Mouse (Mus musculus) CH12.LX (cell line): ENCODE data around the gene Ttc6. TPM values are rescaled to one million over a fixed set of nuclear protein-coding genes. Genes with fewer than 3 reads are reported as not detected.

ENCODE experiments used
- DNase-seq: peaks from one replicate; pipeline ENCODE4 v3.0.0-alpha.2; 2013; ENCODE audit errors: extremely low read depth
- H3K27ac ChIP-seq: 2 replicates; pipeline ENCODE4 v1.5.1; 2012; ENCODE audit warnings: low read depth, mild to moderate bottlenecking, control low read depth, moderate library complexity; ENCODE audit not compliant: insufficient read depth
- H3K27me3 ChIP-seq: replicated peaks from 2 replicates; pipeline ENCODE3; 2012; ENCODE audit warnings: inconsistent platforms
- H3K36me3 ChIP-seq, 2 experiments: replicated peaks in 1 of 2; 2 replicates each; pipeline versions ENCODE3 to v1.6.1; 2012; ENCODE audit warnings: inconsistent platforms in 1 of 2, low read length in 1 of 2, mild to moderate bottlenecking in 1 of 2, mixed read lengths in 1 of 2, moderate library complexity in 1 of 2; ENCODE audit not compliant: control insufficient read depth in 1 of 2, insufficient read depth in 1 of 2
- H3K4me1 ChIP-seq, 2 experiments: 2 replicates each; pipeline ENCODE4 v1.6.1; 2012; ENCODE audit warnings: inconsistent platforms in 1 of 2, moderate library complexity in 1 of 2; ENCODE audit not compliant: insufficient read depth in 2 of 2, control insufficient read depth in 1 of 2
- H3K4me2 ChIP-seq: 2 replicates; pipeline ENCODE4 v1.6.1; 2012; ENCODE audit warnings: low read depth, mild to moderate bottlenecking, control low read depth; ENCODE audit not compliant: poor library complexity, insufficient read depth, severe bottlenecking
- H3K4me3 ChIP-seq, 3 experiments: fragments of 150-350 bp in 1 of 3; sonication (generic) in 1 of 3; replicated peaks in 1 of 3; 2 replicates each; pipeline versions ENCODE3 to v1.5.1; 2011 to 2012; ENCODE audit warnings: low read depth in 2 of 3, low read length in 2 of 3, mild to moderate bottlenecking in 2 of 3, moderate library complexity in 2 of 3, control low read depth in 1 of 3, improper control_type of control experiment in 1 of 3, inconsistent platforms in 1 of 3, mixed read lengths in 1 of 3; ENCODE audit not compliant: poor library complexity in 1 of 3
- H3K79me2 ChIP-seq: replicated peaks from 2 replicates; pipeline ENCODE4 v1.6.1; 2012; ENCODE audit warnings: mild to moderate bottlenecking, moderate library complexity; ENCODE audit not compliant: control insufficient read depth, poor library complexity, insufficient read depth, severe bottlenecking; ENCODE audit errors: extremely low read depth
- H3K9ac ChIP-seq: 2 replicates; pipeline ENCODE4 v1.6.1; 2012; ENCODE audit warnings: low read depth, mild to moderate bottlenecking, control low read depth, moderate library complexity; ENCODE audit not compliant: insufficient read depth
- H3K9me3 ChIP-seq: replicated peaks from 2 replicates; pipeline ENCODE3; 2012; ENCODE audit warnings: low read length, inconsistent platforms, mixed read lengths
- CHD1 ChIP-seq: IDR thresholded peaks from 2 replicates; pipeline ENCODE4 v1.6.1; 2012; ENCODE audit warnings: low read depth, low read length, improper control_type of control experiment, inconsistent platforms
- E2F4 ChIP-seq: IDR thresholded peaks from 2 replicates; pipeline ENCODE4 v1.6.1; 2011; ENCODE audit warnings: low read depth, low read length, improper control_type of control experiment; ENCODE audit not compliant: insufficient replicate concordance
- ELF1 ChIP-seq: IDR thresholded peaks from 2 replicates; pipeline ENCODE4 v1.6.1; 2014; ENCODE audit warnings: low read depth, mild to moderate bottlenecking, inconsistent platforms, low read length, improper control_type of control experiment
- EP300 ChIP-seq: IDR thresholded peaks from 2 replicates; pipeline ENCODE4 v1.6.1; 2011; ENCODE audit warnings: low read length, improper control_type of control experiment
- GABPA ChIP-seq: IDR thresholded peaks from 2 replicates; pipeline ENCODE4 v1.6.1; 2012; ENCODE audit warnings: low read depth, low read length, improper control_type of control experiment, inconsistent platforms; ENCODE audit not compliant: insufficient replicate concordance
- HCFC1 ChIP-seq: IDR thresholded peaks from 2 replicates; pipeline ENCODE4 v1.6.1; 2012; ENCODE audit warnings: low read depth, mild to moderate bottlenecking, inconsistent platforms, low read length, improper control_type of control experiment
- JUN ChIP-seq: IDR thresholded peaks from 2 replicates; pipeline ENCODE4 v1.6.1; 2011; ENCODE audit warnings: low read depth, mild to moderate bottlenecking, low read length, improper control_type of control experiment, moderate library complexity; ENCODE audit not compliant: insufficient read depth
- MAFK ChIP-seq: IDR thresholded peaks from 2 replicates; pipeline ENCODE4 v1.6.1; 2011; ENCODE audit warnings: low read length, improper control_type of control experiment; ENCODE audit not compliant: insufficient replicate concordance
- MAZ ChIP-seq: IDR thresholded peaks from 2 replicates; pipeline ENCODE4 v1.6.1; 2012; ENCODE audit warnings: low read depth, mild to moderate bottlenecking, inconsistent platforms, low read length, improper control_type of control experiment, moderate library complexity
- MEF2A ChIP-seq: IDR thresholded peaks from 2 replicates; pipeline ENCODE4 v1.6.1; 2014; ENCODE audit warnings: low read depth, mild to moderate bottlenecking, inconsistent platforms, low read length, improper control_type of control experiment, borderline replicate concordance
- NELFE ChIP-seq: IDR thresholded peaks from 2 replicates; pipeline ENCODE4 v1.6.1; 2011; ENCODE audit warnings: low read depth, low read length, improper control_type of control experiment
- POLR2A ChIP-seq: IDR thresholded peaks from 2 replicates; pipeline ENCODE4 v1.6.1; 2011; ENCODE audit warnings: low read depth, mild to moderate bottlenecking, improper control_type of control experiment, low read length
- TBP ChIP-seq: conservative IDR thresholded peaks from 2 replicates; pipeline ENCODE4 v1.6.1; 2011; ENCODE audit warnings: low read depth, low read length, improper control_type of control experiment
- TCF12 ChIP-seq: IDR thresholded peaks from 2 replicates; pipeline ENCODE4 v1.6.1; 2014; ENCODE audit warnings: low read depth, mild to moderate bottlenecking, inconsistent platforms, low read length, improper control_type of control experiment
- USF1 ChIP-seq: IDR thresholded peaks from 2 replicates; pipeline ENCODE4 v1.6.1; 2014; ENCODE audit warnings: low read depth, mild to moderate bottlenecking, inconsistent platforms, low read length, improper control_type of control experiment
- USF2 ChIP-seq: conservative IDR thresholded peaks from 2 replicates; pipeline ENCODE4 v1.6.1; 2011; ENCODE audit warnings: low read depth, low read length, improper control_type of control experiment
- ZKSCAN1 ChIP-seq: IDR thresholded peaks from 2 replicates; pipeline ENCODE4 v1.6.1; 2012; ENCODE audit warnings: low read depth, inconsistent platforms, low read length, improper control_type of control experiment, borderline replicate concordance
- ZMIZ1 ChIP-seq: IDR thresholded peaks from 2 replicates; pipeline ENCODE4 v1.6.1; 2012; ENCODE audit warnings: low read depth, mild to moderate bottlenecking, inconsistent platforms, low read length, improper control_type of control experiment
- dilution Hi-C: fragments of 300-500 bp; cut with MboI; formaldehyde crosslinking; loops from 2 replicates; pipeline ENCODE4 v1.14.3; 2020; ENCODE audit warnings: low sequenced_read_pairs; ENCODE audit not compliant: extremely low pct_unique_long_range_greater_than_20kb, extremely low pct_ligation_motif_present
- in situ Hi-C: fragments of 300-500 bp; cut with MboI; formaldehyde crosslinking; loops from 3 replicates; pipeline ENCODE4 v1.14.3; 2019; ENCODE audit warnings: low sequenced_read_pairs, low pct_ligation_motif_present, low pct_unique_long_range_greater_than_20kb, mixed read lengths
- polyA plus RNA-seq: library from polyadenylated mRNA; unstranded; fragments of >175 nt; gene quantifications from 2 replicates; pipeline ENCODE4 v1.2.1, GENCODE M21; 2012; ENCODE audit warnings: low read depth; ENCODE audit not compliant: insufficient read length
- total RNA-seq, 2 experiments: library from RNA; depleted of rRNA; stranded (reverse); fragments of 300-350 nt in 1 of 2; fragments of >200 nt in 1 of 2; gene quantifications; 2 replicates each; pipeline ENCODE4 v1.2.3; 2012 to 2014

Ttc6 gene
- total and polyA plus RNA-seq, 3 experiments = not detected

GRCm38 (mm10) chr12:57545371-57546241, 18.3 kb upstream of the Ttc6 start:
- no peaks in the 10 kb centered on the region for H3K4me1 ChIP-seq
- no peak overlapping the region for H3K4me3 ChIP-seq
- no peaks in the 10 kb centered on the region for H3K79me2 ChIP-seq
- in situ Hi-C loops (no loop called here), dilution Hi-C loops (no loop called here)
- no peak overlapping the region for H3K27ac ChIP-seq
- no peak overlapping the region for H3K4me2 ChIP-seq
- no peaks in the 10 kb centered on the region for H3K27me3 ChIP-seq
- no peak for DNase-seq
- peaks cover 20% of the 10 kb centered on the region for H3K9me3 ChIP-seq
- no peaks in the 10 kb centered on the region for H3K36me3 ChIP-seq
- no peak overlapping the region for H3K9ac ChIP-seq
- TF ChIP-seq MEF2A (no peak), E2F4 (no peak), MAZ (no peak), JUN (no peak), USF1 (no peak), MAFK (no peak), ZMIZ1 (no peak), GABPA (no peak), TBP (no peak), USF2 (no peak), HCFC1 (no peak), POLR2A (no peak)

GRCm38 (mm10) chr12:57546415-57547201, 17.3 kb upstream of the Ttc6 start, which contains the start of gene Foxa1:
TSS of gene Foxa1 (minus strand) at chr12:57546916.
- TF ChIP-seq ZMIZ1 (no peak), USF2 (no peak), MAZ (no peak), NELFE (no peak), ELF1 (no peak), ZKSCAN1 (no peak), TCF12 (no peak), CHD1 (no peak), EP300 (no peak), GABPA (no peak)
- H3K4me2 ChIP-seq = no peak within 1 kb of the TSS
- in situ Hi-C loops = no loop called here
- peaks cover 20% of the 10 kb centered on the region for H3K9me3 ChIP-seq
- no peaks in the 10 kb centered on the region for H3K36me3 ChIP-seq
- dilution Hi-C loops = no loop called here
- no peak within 1 kb of the TSS for H3K27ac ChIP-seq
- no peaks in the 10 kb centered on the region for H3K79me2 ChIP-seq
- no peaks in the 10 kb centered on the region for H3K4me1 ChIP-seq
- no peaks in the 10 kb centered on the region for H3K27me3 ChIP-seq
- H3K9ac ChIP-seq = no peak within 1 kb of the TSS
- H3K4me3 ChIP-seq = no peak within 1 kb of the TSS
- DNase-seq = peak; percentile 45
